Mouse (Mus musculus) midbrain, embryonic 16.5 days (tissue): ENCODE measurements at regions not wholly inside any gene's neighbourhood (a gene's known extent, or its start where the extent isn't known, plus 50 kb on each side); places are given as distances from the start of the nearest gene placed in this dataset.
"Not testable (repeated sequence)": the region's sequence is repeated elsewhere in the genome, so short reads cannot be mapped to it uniquely, and the experiment has no call there.

ENCODE experiments used
- ATAC-seq: fragments of 200-750 bp; cut with Nextera tagmentation; 2 replicates; pipeline ENCODE4 v1.8.0; 2017; ENCODE audit warnings: moderate TSS enrichment
- H3K27ac ChIP-seq: fragments of 300-500 bp; sonication (generic); 2 replicates; pipeline ENCODE4 v1.5.1; 2014; ENCODE audit warnings: mild to moderate bottlenecking, low read length, mixed read lengths
- H3K27me3 ChIP-seq: fragments of 300-500 bp; sonication (generic); 2 replicates; pipeline ENCODE4 v1.6.1; 2014; ENCODE audit warnings: low read depth, low read length, mixed read lengths; ENCODE audit not compliant: control insufficient read depth, insufficient read depth
- H3K36me3 ChIP-seq: fragments of 300-500 bp; sonication (generic); 2 replicates; pipeline ENCODE4 v1.6.1; 2014; ENCODE audit warnings: mild to moderate bottlenecking, low read length, moderate library complexity, mixed read lengths; ENCODE audit not compliant: control insufficient read depth, insufficient read depth
- H3K4me1 ChIP-seq: fragments of 300-500 bp; sonication (generic); 2 replicates; pipeline ENCODE4 v1.6.1; 2014; ENCODE audit warnings: mild to moderate bottlenecking, low read length, mixed read lengths; ENCODE audit not compliant: control insufficient read depth, insufficient read depth
- H3K4me2 ChIP-seq: fragments of 300-500 bp; sonication (generic); 2 replicates; pipeline ENCODE4 v1.6.1; 2014; ENCODE audit warnings: mild to moderate bottlenecking, low read length, mixed read lengths
- H3K4me3 ChIP-seq: fragments of 300-500 bp; sonication (generic); 2 replicates; pipeline ENCODE4 v1.5.1; 2014; ENCODE audit warnings: low read depth, mild to moderate bottlenecking, low read length, moderate library complexity, mixed read lengths
- H3K9ac ChIP-seq: fragments of 300-500 bp; sonication (generic); 2 replicates; pipeline ENCODE4 v1.6.1; 2014; ENCODE audit warnings: low read depth, low read length, mixed read lengths
- H3K9me3 ChIP-seq: fragments of 300-500 bp; sonication (generic); replicated peaks from 2 replicates; pipeline ENCODE4 v1.6.1; 2014; ENCODE audit warnings: mild to moderate bottlenecking, low read length, mixed read lengths; ENCODE audit not compliant: control insufficient read depth, poor library complexity, severe bottlenecking
- WGBS: fragments of 180-500 bp; shearing (Covaris S2); extraction: QIAGEN DNeasy Blood & Tissue Kit; methylation state at CpG from one replicate; pipeline ENCODE4 v1.1.7; 2014; 5-methylcytosine and 5-hydroxymethylcytosine counted together

DNA sequence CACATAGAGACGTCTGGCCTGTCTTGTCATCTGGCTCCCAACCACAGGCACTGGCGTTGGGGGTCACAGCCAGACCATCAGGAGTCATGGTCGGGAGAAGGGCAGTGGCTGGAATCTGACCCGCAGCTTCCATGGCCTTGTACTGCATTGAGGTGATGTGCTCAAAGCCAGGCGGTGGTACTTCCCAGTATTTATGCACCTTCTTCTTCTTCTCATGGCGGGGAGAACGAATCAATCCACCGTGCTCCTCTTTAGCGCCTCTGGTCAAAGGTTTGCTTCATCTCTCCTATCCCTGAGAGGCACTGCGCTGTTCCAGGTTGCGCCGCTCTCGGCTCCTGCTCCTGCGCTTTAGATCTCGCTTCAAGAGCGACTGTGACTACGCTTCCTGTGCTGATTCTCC lies 374.8 kb downstream of the Pcdh18 start:
- Histone ChIP-seq H3K27ac (no peak overlapping the region), H3K9ac (no peak overlapping the region), H3K27me3 (no peaks in the 10 kb centered on the region), H3K4me2 (no peak overlapping the region), H3K4me1 (no peaks in the 10 kb centered on the region), H3K36me3 (no peaks in the 10 kb centered on the region), H3K9me3 (peaks cover 3% of the 10 kb centered on the region; the same call in 1 of the 2 replicates), H3K4me3 (no peak overlapping the region)
- no peak for ATAC-seq
- WGBS = 96% methylated on average over 17 of the region's 17 CpGs

DNA sequence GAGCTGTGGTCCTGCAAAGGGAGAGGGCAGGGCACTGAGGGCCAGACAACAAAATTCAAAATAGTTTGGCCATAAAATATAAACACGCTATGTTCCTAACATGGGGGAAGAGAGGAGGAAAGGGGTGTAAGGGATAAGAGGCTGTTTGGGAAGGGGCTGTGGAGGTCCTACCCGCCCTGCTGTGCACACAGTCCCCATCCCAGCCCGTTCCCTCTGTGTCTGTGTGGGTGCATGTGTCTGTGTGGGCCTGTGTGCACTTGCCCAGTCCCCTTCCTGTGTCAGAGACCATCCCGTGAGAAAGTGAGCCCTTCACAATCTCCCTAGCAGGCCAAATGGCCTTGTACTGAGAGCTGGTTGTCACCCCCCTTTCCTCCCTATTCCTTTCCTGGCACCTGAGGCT lies 379.6 kb downstream of the Pcdh18 start:
- not testable (repeated sequence) for H3K4me2 ChIP-seq, H3K9ac ChIP-seq, H3K27me3 ChIP-seq, H3K36me3 ChIP-seq, H3K4me1 ChIP-seq, H3K4me3 ChIP-seq, H3K27ac ChIP-seq, H3K9me3 ChIP-seq
- ATAC-seq = 0 out of 2 replicates have a peak, but pooled peaks have one; percentile 51
- 100% methylated on average over 2 of the region's 4 CpGs for WGBS
